Mouse (Mus musculus) NIH3T3 (cell line): ENCODE measurements around the gene Cdc42bpa.
A peak's percentile ranks its signal among the peaks of the same experiment; 100 is the strongest.

Experiments used
- DNase-seq: peaks from one replicate; pipeline ENCODE4 v3.0.0-alpha.2; 2012; ENCODE audit warnings: low read depth

Cdc42bpa gene

DNA sequence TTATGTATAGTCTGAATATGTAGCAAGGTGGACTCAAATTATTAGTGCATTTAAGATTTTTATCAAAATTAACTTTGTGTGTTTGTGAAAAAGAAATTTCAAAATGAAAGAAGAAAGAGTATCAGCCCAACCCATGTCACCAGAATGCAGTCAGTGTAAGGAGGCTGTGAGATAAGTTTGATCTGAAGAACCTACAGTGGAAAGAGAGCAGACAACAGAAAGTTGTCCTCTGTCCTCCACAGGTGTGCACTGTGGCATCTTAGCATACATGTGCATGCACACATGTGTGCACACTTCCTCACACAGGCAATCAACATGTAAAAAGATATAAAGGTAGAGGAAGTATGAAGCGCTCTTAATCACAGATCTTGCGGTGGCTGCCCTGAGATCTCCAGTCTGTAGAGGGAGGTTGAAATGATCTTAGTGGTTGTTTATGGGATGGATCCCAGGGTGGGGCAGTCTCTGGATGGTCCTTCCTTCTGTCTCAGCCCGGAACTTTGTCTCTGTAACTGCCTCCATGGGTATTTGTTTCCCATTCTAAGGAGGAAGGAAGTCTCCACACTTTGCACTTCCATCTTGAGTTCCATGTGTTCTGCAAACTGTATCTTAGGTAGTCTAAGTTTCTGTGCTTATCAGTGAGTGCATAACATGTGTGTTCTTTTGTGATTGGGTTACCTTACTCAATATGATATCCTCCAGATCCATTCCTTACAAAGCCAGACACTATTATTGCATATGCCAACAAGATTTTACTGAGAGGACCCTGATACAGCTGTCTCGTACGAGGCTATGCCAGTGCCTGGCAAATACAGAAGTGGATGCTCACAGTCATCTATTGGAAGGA, 71.7 kb downstream of the Cdc42bpa start:
- no peak for DNase-seq

- no peak for DNase-seq
Observed at GRCm38 (mm10) chr1:180037461-180037860, 77.2 kb downstream of the Cdc42bpa start.

- DNase-seq = no peak
Observed at GRCm38 (mm10) chr1:180044160-180044559, 83.9 kb downstream of the Cdc42bpa start.

DNA sequence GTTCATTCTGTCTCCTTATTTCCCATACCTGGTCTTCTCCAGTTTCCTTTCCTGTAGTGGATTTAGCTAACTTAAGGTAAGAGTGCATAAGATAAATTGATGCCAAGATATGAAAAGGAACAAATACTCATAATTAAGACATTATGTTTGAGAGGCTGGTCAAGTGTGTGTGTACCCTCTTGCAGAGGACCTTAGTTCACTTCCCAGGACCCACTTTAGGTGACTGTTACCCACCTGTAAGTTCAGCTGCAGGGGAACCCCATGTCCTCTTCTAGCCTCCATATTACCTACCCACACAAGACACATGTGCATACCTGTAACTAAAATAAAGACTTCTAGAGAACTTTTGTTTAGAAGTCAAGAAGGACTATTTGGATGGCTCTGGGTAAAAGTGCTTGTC, 84.9 kb downstream of the Cdc42bpa start:
- DNase-seq = no peak

GRCm38 (mm10) chr1:180089176-180089575, 128.9 kb downstream of the Cdc42bpa start:
- DNase-seq = no peak

GRCm38 (mm10) chr1:180098426-180098825, 138.2 kb downstream of the Cdc42bpa start:
- no peak for DNase-seq

DNA sequence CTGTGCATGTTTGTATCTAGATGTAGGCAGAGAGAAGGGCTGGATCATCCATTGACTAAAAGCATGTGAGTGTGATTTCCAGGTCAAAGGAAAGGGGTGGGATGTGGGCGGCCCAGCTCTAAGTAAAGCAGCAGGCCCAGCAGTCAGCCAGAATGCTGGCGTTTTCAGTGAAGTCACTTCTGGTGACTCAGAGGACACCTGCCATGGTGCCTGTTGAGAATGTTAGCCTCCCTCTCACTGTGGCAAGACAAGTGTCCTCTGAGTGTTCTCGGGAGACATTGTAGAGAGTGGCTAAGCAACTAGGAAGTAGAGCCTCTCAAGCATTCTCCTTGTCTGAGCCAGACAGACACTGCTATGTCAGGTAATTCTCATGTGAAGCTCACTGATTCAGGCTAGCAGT, 144.3 kb downstream of the Cdc42bpa start:
- DNase-seq = no peak

- peak; percentile 21 for DNase-seq
Observed at GRCm38 (mm10) chr1:180109050-180109449, 148.8 kb downstream of the Cdc42bpa start.

GRCm38 (mm10) chr1:180116525-180116924, 156.3 kb downstream of the Cdc42bpa start:
- peak; percentile 49 for DNase-seq

DNA sequence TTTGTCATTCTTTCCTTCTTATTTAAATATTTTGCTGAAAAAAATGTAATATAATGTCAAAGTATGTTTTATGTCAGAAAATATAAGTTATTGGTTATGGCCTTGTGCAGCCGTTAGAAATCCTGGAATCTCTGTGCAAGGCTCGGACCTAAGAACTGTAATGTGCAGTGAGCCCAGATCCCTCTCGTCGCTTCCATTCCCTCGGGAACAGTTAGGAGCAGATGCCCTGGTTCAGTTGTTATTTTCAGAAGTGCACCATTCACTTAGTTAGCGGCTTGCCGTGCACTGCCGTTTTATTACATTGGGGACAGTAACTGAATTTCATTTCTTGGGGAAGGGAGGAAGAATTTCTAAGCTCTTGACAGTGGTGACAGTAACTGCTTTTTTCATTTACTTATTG, 158.0 kb downstream of the Cdc42bpa start:
- no peak for DNase-seq

- DNase-seq = no peak
Observed at GRCm38 (mm10) chr1:180128077-180128792, 168.0 kb downstream of the Cdc42bpa start.

DNA sequence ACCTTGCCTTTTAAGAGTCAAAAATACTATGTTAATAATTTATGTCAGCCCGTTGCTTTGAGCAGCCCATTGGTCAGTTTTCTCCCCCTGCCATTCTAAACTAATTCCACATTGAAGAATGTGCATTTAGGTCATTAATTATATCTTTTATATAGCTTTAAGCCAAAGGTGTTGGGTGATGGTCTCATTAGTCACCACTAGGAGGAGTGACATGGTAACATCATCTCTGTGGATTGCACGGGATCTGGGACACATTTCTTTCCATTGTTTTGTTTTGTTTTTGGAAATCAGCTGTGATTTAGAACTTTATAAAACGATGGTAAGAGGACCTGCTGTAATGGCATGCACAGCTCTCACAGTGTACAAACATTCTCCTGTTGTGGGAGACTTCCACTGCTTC, 171.1 kb downstream of the Cdc42bpa start:
- no peak for DNase-seq

GRCm38 (mm10) chr1:180132187-180132586, 171.9 kb downstream of the Cdc42bpa start:
- DNase-seq = no peak

DNA sequence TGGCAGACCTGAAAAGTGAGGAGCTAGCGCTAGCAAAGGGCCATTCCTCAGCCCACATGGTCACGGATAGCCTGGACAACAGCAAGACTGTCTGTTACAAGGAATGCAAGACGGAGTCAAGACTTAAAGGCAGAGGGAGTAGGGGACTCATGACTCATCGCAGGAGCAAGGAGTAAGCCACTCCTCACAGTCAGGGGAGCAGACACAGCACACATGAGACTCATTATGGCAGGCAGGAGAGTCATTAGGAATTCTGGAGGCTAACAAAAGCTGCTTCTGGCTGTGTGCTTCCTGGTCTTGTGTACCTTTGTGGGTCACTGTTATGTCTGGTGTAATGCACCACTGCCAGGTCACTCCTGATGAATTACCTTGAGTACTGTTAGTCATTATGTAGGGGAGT, 178.9 kb downstream of the Cdc42bpa start:
- DNase-seq = peak; percentile 71

- DNase-seq = no peak
Observed at GRCm38 (mm10) chr1:180140970-180141369, 180.7 kb downstream of the Cdc42bpa start.

DNA sequence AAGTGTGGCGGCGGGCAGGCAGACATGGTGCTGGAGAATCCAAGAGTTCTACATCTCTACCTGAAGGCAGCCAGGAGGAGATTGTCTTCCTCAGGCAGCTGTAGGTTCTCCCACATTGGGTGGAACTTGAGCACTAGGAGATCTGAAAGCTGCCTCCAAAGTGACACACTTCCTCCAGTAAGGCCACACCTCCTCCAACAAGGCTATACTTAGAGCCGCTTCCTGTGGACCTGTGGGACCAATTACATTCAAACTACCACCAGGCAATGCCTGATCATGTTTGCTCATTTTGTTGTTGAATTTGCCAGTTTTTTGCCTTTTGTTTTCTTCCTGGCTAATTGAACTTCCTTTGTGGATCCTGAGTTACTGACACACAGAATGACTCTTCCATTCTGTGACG, 187.8 kb downstream of the Cdc42bpa start:
- DNase-seq = no peak

DNA sequence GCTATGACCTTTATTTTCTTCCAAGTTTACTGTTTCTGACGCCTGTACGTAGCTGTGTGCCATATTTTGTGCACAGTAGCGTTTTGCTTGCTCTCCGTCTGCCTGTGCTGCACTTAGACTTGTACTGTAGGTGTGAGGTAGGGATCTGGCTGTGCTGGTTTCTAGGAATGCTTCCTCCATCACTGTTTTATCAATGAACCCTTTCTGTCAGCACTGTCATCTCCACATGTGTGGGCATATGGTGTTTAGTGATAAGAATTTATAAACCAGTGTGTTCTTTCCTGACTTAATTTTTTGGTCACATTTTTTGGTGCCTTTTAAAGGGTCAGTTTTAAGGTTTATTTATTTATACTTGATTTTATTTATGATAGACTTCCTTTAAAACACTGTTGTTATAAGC, 188.3 kb downstream of the Cdc42bpa start:
- no peak for DNase-seq

GRCm38 (mm10) chr1:180151191-180151590, 190.9 kb downstream of the Cdc42bpa start:
- DNase-seq = peak; percentile 47

- DNase-seq = no peak
Observed at GRCm38 (mm10) chr1:180158648-180159047, 198.4 kb downstream of the Cdc42bpa start.

DNA sequence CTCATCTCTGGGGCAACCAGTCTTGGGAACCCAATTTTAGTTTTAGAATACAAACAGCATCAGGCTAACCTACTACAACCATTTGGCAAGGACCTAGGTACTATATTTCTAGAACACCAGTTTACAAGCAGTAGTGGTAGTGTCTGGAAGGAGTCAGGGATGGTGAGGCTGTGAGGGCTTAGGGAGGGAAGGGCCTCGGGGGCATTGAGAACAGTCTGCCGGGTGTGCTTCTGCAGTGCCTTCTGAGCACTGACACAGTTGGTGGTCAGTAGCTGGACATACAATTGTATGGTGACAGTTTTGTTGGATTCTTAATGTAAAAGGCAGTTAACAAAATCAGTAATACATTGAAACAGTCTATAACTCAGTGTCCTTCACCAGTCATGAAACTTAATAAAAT, 200.3 kb downstream of the Cdc42bpa start:
- no peak for DNase-seq

GRCm38 (mm10) chr1:180161160-180161559, 200.9 kb downstream of the Cdc42bpa start:
- DNase-seq = no peak

GRCm38 (mm10) chr1:180161566-180162355, 201.5 kb downstream of the Cdc42bpa start:
- no peak for DNase-seq

DNA sequence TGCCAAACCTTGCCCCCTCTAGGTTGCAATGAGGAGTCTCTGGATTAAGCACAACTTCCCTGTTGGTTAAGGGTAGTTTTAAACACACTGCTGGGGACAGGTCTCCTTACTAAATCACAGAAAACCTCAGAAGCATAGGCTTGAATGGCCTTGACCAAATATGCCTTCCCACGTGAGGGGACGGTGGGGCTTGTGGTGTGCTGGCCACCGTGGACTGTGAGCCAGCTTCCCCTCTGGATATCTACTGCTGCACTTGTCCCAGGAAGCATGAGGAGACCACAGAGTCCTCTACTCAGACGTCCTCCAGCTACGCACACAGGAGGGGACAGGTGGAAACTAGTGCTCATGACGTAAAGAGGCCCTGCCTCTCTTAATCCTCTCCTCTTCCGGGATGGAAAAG, 202.7 kb downstream of the Cdc42bpa start:
- no peak for DNase-seq
